Mouse (Mus musculus) MEL (cell line): ENCODE data around the gene Itga11.

Source experiments
- CTCF ChIP-seq, 3 experiments: IDR thresholded peaks in 2 of 3; conservative IDR thresholded peaks in 1 of 3; 2 replicates each; pipeline ENCODE4 v1.5.1; 2011 to 2012; ENCODE audit warnings: low read length in 3 of 3, low read depth in 2 of 3, mild to moderate bottlenecking in 2 of 3, improper control_type of control experiment in 1 of 3, inconsistent platforms in 1 of 3, mixed read lengths in 1 of 3, moderate library complexity in 1 of 3; ENCODE audit not compliant: control insufficient read depth in 1 of 3, insufficient read depth in 1 of 3, poor library complexity in 1 of 3, severe bottlenecking in 1 of 3
- E2F4 ChIP-seq: IDR thresholded peaks from 2 replicates; pipeline ENCODE4 v1.6.1; 2011; ENCODE audit warnings: low read depth, low read length, improper control_type of control experiment, borderline replicate concordance
- EP300 ChIP-seq, 2 experiments: IDR thresholded peaks; 2 replicates each; pipeline ENCODE4 v1.6.1; 2011; ENCODE audit warnings: improper control_type of control experiment in 2 of 2, low read length in 2 of 2, low read depth in 1 of 2, mild to moderate bottlenecking in 1 of 2
- ETS1 ChIP-seq: IDR thresholded peaks from 2 replicates; pipeline ENCODE4 v1.6.1; 2012; ENCODE audit warnings: low read depth, mild to moderate bottlenecking, inconsistent platforms, low read length, improper control_type of control experiment, moderate library complexity
- GATA1 ChIP-seq: IDR thresholded peaks from 2 replicates; pipeline ENCODE4 v1.6.1; 2011; ENCODE audit warnings: low read depth, low read length, improper control_type of control experiment
- MAZ ChIP-seq: IDR thresholded peaks from 2 replicates; pipeline ENCODE4 v1.6.1; 2012; ENCODE audit warnings: low read depth, mild to moderate bottlenecking, inconsistent platforms, low read length, improper control_type of control experiment
- POLR2A ChIP-seq, 2 experiments: IDR thresholded peaks; 2 replicates each; pipeline ENCODE4 v1.6.1; 2011 to 2012; ENCODE audit warnings: low read length in 2 of 2, mild to moderate bottlenecking in 2 of 2, control low read depth in 1 of 2, improper control_type of control experiment in 1 of 2, low read depth in 1 of 2, moderate library complexity in 1 of 2; ENCODE audit not compliant: control insufficient read depth in 1 of 2, insufficient read depth in 1 of 2, poor library complexity in 1 of 2
- POLR2AphosphoS2 ChIP-seq: IDR thresholded peaks from 2 replicates; pipeline ENCODE4 v1.6.1; 2011; ENCODE audit warnings: low read length, improper control_type of control experiment
- SMC3 ChIP-seq: IDR thresholded peaks from 2 replicates; pipeline ENCODE4 v1.6.1; 2011; ENCODE audit warnings: low read depth, low read length, improper control_type of control experiment
- TCF12 ChIP-seq: IDR thresholded peaks from 2 replicates; pipeline ENCODE4 v1.6.1; 2014; ENCODE audit warnings: low read depth, mild to moderate bottlenecking, inconsistent platforms, low read length, improper control_type of control experiment, moderate library complexity
- USF1 ChIP-seq: IDR thresholded peaks from 2 replicates; pipeline ENCODE4 v1.6.1; 2014; ENCODE audit warnings: low read depth, mild to moderate bottlenecking, inconsistent platforms, low read length, improper control_type of control experiment, moderate library complexity
- ZMIZ1 ChIP-seq: IDR thresholded peaks from 2 replicates; pipeline ENCODE4 v1.6.1; 2012; ENCODE audit warnings: low read depth, mild to moderate bottlenecking, inconsistent platforms, low read length, improper control_type of control experiment, moderate library complexity

DNA sequence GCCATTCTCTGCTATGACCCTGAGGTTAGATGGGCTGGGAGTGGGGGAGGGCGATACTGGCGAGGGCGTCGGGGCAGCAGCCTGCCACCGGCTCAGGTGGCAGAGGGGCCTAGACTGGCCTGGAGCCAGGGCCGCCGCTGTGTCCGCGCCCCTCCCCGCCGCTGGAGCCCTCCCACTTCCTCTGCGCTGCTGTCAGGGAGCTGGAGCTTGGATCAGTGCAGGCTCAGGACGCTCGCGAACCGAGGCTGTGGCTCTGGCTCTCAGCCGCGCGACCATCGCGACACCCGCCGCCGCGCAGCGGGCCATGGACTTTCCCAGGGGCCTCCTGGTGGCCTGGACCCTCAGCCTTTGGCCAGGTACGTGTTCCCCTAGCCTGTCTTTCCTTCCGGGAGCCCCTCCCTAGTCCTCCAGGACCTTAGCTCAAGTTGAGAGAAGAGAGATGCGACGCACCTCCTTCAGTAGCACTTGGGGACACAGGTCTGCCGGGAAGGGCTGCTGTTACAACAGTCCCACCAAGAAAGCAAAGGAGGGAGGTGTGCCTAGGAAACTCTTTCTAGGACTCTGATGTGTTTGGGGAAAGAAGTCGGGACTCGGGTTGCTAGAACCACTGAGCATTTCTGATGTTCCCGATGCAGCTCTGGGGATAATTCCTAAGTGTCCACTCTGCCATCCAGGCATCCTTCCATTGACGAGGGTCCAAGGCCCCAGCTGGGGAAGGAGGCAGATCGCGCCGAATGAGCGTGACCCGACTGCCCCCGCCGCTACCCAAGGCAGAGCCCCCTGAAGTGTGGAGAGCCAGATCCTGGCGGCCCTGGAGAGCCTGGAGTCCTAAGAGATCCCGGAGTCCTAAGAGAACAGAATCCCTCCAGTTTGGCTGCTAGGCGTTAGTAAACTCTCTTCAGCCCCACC is at the start of gene Itga11:
- TF ChIP-seq CTCF (IDR thresholded peaks at IDR 0.05 in 2 of 3, conservative IDR thresholded peaks at IDR 0.05 in 1 of 3; ENCODE audit: control insufficient read depth in 1 of 3, insufficient read depth in 1 of 3, low read depth in 2 of 3, low read length in 3 of 3, poor library complexity in 1 of 3, severe bottlenecking in 1 of 3) (no peak), ZMIZ1 (no peak), POLR2A (IDR thresholded peaks at IDR 0.05; ENCODE audit: control insufficient read depth in 1 of 2, insufficient read depth in 1 of 2, low read depth in 1 of 2, low read length in 2 of 2, poor library complexity in 1 of 2) (no peak), ETS1 (no peak), E2F4 (no peak), TCF12 (no peak), USF1 (no peak), POLR2AphosphoS2 (no peak), EP300 (IDR thresholded peaks at IDR 0.05; ENCODE audit: low read depth in 1 of 2, low read length in 2 of 2) (no peak), SMC3 (no peak), GATA1 (no peak), MAZ (no peak)
